Mouse (Mus musculus): ENCODE data around the gene Gm48551. TPM values are rescaled to one million over a fixed set of nuclear protein-coding genes. Genes with fewer than 3 reads are reported as not detected.

The Gm48551 gene
- total and polyA plus RNA-seq, 2 experiments from 2014 or later = 0.88 to 10.2 TPM

DNA sequence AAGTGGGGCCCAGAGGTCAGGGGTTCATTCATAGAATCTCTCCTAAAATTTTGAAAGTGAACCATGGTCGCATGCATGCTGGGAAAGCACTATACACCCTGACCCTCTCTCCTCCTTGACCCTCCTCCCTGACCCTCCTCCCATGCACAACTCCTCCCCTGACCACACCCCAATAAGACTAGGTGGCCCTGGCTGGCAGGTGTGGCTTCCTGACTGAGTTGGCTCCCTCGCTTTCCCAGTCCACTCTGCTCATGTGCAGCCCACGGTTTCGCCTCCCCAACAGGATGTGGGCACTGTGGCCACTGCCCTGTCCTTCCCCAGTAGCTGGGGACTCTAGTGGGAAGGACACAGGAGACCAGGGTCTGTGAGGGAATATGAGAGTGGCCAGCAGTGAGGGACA lies 26.1 kb downstream of the Gm48551 start:
- Histone ChIP-seq H3K27ac (ENCODE audit: low read depth, low read length) (no peak overlapping the region), H3K9ac (replicated peaks; ENCODE audit: low read length, poor library complexity, severe bottlenecking) (no peak overlapping the region), H3K36me3 (ENCODE audit: insufficient read depth, low read length) (peaks cover 34% of the 10 kb centered on the region), H3K4me2 (ENCODE audit: low read depth, low read length, poor library complexity, severe bottlenecking) (no peak overlapping the region), H3K27me3 (ENCODE audit: insufficient read depth, low read length) (0 out of 2 replicates have a peak, but pooled peaks cover 4% of the 10 kb centered on the region), H3K9me3 (ENCODE audit: low read length) (no peaks in the 10 kb centered on the region), H3K4me1 (ENCODE audit: insufficient read depth, low read length) (0 out of 2 replicates have a peak, but pooled peaks cover 6% of the 10 kb centered on the region), H3K4me3 (ENCODE audit: low read depth, low read length) (no peak overlapping the region)
- DNase-seq (ENCODE audit: low spot score) (no peak), ATAC-seq (ENCODE audit: low FRiP score) (no peak)
- no peak for TF ChIP-seq CTCF (IDR thresholded peaks at IDR 0.05)
- 71% methylated on average over 4 of the region's 4 CpGs for WGBS

DNA sequence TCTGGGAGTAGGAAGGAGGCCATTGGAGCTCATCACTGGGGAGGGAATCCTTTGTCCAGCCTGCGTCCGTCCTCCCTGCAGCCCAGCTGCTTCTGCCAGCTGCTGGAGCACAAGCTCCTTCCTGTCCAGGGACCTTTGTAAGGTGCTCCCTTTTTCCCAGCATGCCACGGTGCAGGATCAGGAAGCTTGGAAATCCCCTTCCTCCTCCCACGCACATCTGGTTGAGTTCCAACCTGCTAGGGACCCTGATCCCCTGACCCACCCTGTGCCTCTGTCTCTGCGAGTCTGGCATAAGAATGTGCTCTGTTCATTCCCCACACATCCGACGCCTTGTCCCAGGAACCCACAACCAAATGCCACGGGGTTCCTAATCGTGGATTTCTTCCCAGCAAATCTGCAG lies 26.7 kb downstream of the Gm48551 start:
- no peak for DNase-seq (ENCODE audit: low spot score)
- no peak overlapping the region for H3K4me3 ChIP-seq (ENCODE audit: low read depth, low read length)
- no peak overlapping the region for H3K9ac ChIP-seq (replicated peaks; ENCODE audit: low read length, poor library complexity, severe bottlenecking)
- H3K27ac ChIP-seq (ENCODE audit: low read depth, low read length) = peak overlapping the region; percentile 55; the same call in 1 of the 2 replicates
- no peaks in the 10 kb centered on the region for H3K9me3 ChIP-seq (ENCODE audit: low read length)
- 0 out of 2 replicates have a peak, but pooled peaks cover 6% of the 10 kb centered on the region for H3K4me1 ChIP-seq (ENCODE audit: insufficient read depth, low read length)
- no peak overlapping the region for H3K4me2 ChIP-seq (ENCODE audit: low read depth, low read length, poor library complexity, severe bottlenecking)
- 66% methylated on average over 9 of the region's 9 CpGs for WGBS
- peaks cover 27% of the 10 kb centered on the region for H3K36me3 ChIP-seq (ENCODE audit: insufficient read depth, low read length)
- ATAC-seq (ENCODE audit: low FRiP score) = no peak
- no peak for TF ChIP-seq CTCF (IDR thresholded peaks at IDR 0.05)
- H3K27me3 ChIP-seq (ENCODE audit: insufficient read depth, low read length) = 0 out of 2 replicates have a peak, but pooled peaks cover 4% of the 10 kb centered on the region

DNA sequence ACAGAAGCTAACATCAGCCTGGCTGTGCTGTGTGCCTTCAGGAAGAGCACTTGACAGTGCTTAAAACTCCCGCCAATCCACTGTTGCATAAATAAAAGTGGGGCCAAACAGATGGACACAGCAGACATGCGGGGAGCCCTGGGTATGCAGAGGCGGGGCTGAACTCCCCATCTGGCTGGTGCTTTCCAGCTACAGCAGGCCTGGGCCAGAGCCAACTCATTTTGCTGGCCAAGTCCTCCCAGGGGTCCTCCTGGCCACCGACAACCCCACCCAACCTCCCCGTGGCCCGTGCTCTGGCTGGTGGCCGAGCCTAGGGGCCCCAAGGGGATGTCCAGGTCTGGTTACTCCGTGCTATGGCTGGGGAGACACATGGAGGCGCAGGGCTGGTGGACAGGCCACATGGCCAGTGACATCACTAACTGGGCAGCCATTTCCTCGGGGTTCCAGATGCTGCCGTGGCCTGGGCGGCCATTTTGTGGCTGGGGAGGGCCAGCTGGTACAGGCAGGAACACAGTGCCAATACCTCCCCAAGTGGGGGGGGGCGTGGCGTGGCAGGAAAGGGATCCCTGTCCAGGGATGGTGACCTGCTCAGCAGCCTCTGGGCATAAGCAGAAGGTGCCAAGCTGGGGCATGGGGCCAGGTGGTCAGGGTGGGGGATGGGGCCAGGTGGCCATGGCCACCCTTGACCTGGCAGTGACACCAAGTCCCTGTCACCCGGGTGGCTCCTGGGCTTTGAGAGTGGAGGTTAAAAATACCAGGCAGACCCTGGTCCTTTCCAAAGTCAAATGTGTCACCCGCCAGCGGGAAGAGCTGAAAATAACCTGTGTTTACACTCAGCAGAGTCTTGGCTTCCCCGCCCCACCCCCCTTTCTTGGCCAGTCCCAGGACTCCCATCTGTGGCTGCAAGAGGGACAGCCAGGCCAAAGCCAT lies 27.5 kb downstream of the Gm48551 start:
- H3K9me3 ChIP-seq (ENCODE audit: low read length) = no peaks in the 10 kb centered on the region
- peak; percentile 18; the same call in 1 of the 2 replicates for ATAC-seq (ENCODE audit: low FRiP score)
- H3K4me1 ChIP-seq (ENCODE audit: insufficient read depth, low read length) = peaks cover 6% of the 10 kb centered on the region; the same call in 1 of the 2 replicates
- H3K36me3 ChIP-seq (ENCODE audit: insufficient read depth, low read length) = peaks cover 20% of the 10 kb centered on the region
- no peak for TF ChIP-seq CTCF (IDR thresholded peaks at IDR 0.05)
- H3K27me3 ChIP-seq (ENCODE audit: insufficient read depth, low read length) = 0 out of 2 replicates have a peak, but pooled peaks cover 4% of the 10 kb centered on the region
- H3K4me2 ChIP-seq (ENCODE audit: low read depth, low read length, poor library complexity, severe bottlenecking) = no peak overlapping the region
- WGBS = 55% methylated on average over 18 of the region's 18 CpGs
- peak; percentile 84 for DNase-seq (ENCODE audit: low spot score)
- H3K4me3 ChIP-seq (ENCODE audit: low read depth, low read length) = no peak overlapping the region
- H3K9ac ChIP-seq (replicated peaks; ENCODE audit: low read length, poor library complexity, severe bottlenecking) = no peak overlapping the region; the same call in 1 of the 2 replicates
- H3K27ac ChIP-seq (ENCODE audit: low read depth, low read length) = peak overlapping the region; percentile 55; the same call in 1 of the 2 replicates

DNA sequence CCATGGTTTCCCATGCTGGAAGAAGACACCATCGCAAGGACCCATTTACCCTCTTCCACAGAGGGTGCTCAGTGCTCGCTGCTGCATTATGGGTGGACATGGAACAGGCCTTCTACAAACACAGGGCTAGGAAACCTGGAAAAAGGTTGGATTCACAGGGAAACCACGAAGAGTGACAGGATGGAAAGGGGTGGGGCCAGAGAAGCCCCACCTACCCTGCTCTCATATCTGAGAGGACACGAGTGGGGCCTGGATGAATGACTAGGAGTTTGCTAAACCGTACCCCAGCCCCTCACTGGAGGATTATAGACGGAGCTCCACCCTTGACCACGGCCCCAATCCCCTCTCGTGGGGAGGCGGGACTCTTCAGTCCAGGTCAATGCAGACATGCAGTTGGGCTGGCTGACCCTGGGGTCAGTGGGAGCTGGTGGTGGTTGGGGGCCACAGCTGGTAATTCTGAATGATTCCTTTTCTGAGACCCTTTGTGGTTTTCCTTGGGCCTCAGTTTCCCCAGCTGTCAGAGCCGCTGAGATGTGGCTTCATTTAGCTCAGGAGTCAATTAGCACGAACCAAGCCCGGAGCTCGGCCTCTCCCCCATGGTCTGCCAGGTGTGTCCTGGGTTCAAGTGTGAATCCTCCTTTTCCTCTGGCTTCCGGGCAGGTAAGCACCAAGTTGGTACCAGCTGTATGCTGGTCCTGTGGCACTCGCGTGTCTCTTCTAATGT lies 28.5 kb downstream of the Gm48551 start:
- Histone ChIP-seq H3K4me1 (ENCODE audit: insufficient read depth, low read length) (peaks cover 6% of the 10 kb centered on the region; the same call in 1 of the 2 replicates), H3K9ac (replicated peaks; ENCODE audit: low read length, poor library complexity, severe bottlenecking) (no peak overlapping the region), H3K27ac (ENCODE audit: low read depth, low read length) (0 out of 2 replicates have a peak overlapping the region, but pooled peaks have one; percentile 55), H3K36me3 (ENCODE audit: insufficient read depth, low read length) (peaks cover 12% of the 10 kb centered on the region), H3K4me2 (ENCODE audit: low read depth, low read length, poor library complexity, severe bottlenecking) (no peak overlapping the region), H3K9me3 (ENCODE audit: low read length) (no peaks in the 10 kb centered on the region), H3K27me3 (ENCODE audit: insufficient read depth, low read length) (0 out of 2 replicates have a peak, but pooled peaks cover 3% of the 10 kb centered on the region), H3K4me3 (ENCODE audit: low read depth, low read length) (no peak overlapping the region)
- WGBS = 75% methylated on average over 16 of the region's 16 CpGs
- no peak for DNase-seq (ENCODE audit: low spot score)
- TF ChIP-seq CTCF (IDR thresholded peaks at IDR 0.05) = no peak
- ATAC-seq (ENCODE audit: low FRiP score) = no peak

DNA sequence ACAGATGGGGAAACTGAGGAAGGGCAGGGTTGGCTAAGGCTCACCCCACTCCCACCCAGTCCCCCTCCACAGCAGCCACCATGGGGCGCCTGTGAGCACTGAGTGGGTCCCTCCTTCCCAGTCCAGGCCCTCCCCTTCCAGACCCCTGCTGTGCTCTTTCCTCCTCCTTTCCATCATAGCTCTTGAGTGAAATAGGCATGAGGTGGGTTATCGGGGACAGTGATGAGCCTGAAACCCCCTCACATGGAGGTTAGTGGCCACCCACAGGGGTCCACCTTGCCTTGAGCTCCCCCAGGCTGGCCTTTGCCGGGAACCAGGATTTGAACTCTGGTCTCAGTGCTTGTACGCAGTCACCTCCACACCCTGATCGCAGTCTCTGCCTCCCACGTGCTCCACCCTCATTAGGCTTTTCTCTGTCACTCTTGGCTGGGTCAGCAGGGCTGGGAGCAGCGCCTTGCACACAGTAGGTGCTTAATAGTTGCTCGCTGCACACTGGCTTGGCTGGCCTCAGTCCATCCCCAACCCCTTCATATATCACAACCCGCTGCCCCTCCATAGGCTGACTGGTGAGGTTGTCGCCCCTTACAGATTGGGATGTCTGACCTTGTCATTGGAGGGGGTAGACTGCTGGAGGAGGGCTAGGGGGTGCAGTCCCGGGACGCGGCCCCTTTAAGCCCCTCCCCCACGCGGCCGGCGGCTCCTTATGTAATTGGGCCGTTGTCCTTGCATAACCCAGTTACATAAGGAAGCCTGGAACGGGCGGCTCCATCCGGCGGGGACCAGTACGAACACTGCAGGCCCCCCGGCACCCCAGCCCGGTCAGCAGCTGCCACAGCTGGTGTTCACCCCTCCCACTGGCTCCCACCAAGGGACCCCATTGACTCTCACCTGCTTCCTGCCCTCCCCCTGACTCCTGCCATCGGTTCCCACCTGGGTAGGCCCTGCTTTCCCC lies 29.3 kb downstream of the Gm48551 start:
- Histone ChIP-seq H3K9ac (replicated peaks; ENCODE audit: low read length, poor library complexity, severe bottlenecking) (no peak overlapping the region), H3K36me3 (ENCODE audit: insufficient read depth, low read length) (peaks cover 7% of the 10 kb centered on the region; the same call in 1 of the 2 replicates), H3K27me3 (ENCODE audit: insufficient read depth, low read length) (no peaks in the 10 kb centered on the region), H3K4me2 (ENCODE audit: low read depth, low read length, poor library complexity, severe bottlenecking) (peak overlapping the region; percentile 4; the same call in 1 of the 2 replicates), H3K4me1 (ENCODE audit: insufficient read depth, low read length) (peaks cover 6% of the 10 kb centered on the region; the same call in 1 of the 2 replicates), H3K9me3 (ENCODE audit: low read length) (no peaks in the 10 kb centered on the region), H3K27ac (ENCODE audit: low read depth, low read length) (no peak overlapping the region), H3K4me3 (ENCODE audit: low read depth, low read length) (no peak overlapping the region)
- WGBS = 32% methylated on average over 26 of the region's 26 CpGs
- no peak for ATAC-seq (ENCODE audit: low FRiP score)
- DNase-seq (ENCODE audit: low spot score) = no peak
- TF ChIP-seq CTCF (IDR thresholded peaks at IDR 0.05) = peak; percentile 31; the same call in 1 of the 2 replicates

Measured in midbrain, postnatal 0 days (tissue).